Mouse (Mus musculus): ENCODE measurements around the gene Card19.

DNA sequence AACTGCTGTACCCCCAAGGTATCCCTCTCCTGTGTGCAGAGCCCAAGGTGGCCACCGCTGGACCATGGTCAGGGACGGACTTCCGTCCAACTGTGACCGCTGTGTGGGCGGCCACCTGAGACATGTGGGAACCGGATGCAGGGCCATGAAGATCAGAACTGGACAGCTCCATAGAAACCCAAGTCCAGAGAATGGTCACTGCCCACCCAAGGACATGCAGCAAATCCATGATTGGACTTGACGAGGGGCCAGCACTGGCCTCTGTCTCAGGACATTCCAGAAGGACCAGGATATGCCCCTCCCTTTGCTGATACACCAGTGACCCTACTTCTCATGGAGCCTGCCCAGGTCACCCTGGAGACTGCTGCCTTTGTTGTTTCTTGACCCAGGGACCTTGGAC, 20.2 kb downstream of the Card19 start:
- TF ChIP-seq CTCF (IDR thresholded peaks at IDR 0.05; ENCODE audit: extremely low read depth, insufficient read depth, insufficient read length, insufficient replicate concordance) (no peak), POLR2A (IDR thresholded peaks at IDR 0.05; ENCODE audit: low read depth, low read length) (no peak)
